Mouse (Mus musculus): ENCODE results near the gene Hmx3.

The Hmx3 gene

DNA sequence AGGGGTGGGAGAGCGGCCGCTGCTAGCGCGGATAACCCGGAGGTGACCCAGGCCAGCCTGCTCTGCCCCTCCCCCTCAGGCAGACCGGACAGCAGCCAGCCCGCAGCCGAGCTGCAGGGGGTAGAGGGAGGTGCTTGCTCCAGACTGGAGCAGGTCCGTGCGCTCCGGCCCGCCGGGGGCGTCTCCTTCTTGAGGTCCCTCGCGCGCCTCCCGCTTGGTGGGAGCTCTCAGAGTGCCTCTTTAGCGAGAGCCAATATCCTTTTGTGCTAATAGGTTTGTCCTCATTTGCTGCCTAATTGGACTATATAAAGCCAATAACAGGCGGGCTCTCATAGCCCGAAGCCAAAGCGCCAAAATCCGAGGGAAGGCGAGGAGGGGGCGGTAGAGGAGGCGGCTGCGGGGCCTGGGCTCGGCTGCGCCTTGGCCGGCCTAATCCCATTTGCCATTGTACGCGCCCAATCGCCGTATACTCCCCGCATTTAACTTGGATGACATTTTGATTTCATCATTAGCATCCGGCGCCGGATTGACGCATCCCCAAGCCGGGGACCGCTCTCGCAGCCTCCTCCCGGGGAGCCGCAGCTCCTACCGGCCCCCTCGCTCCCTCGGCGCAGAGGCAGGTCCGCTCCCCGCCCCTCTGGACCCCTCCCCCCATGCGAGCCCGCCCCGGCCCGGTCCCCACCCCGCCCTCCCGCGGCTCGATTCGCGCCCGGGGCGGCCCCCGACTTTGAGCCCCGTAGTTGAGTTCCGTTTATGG lies at the start of gene Hmx3:
Gene Hmx3, plus strand, starts transcription at position 753 of the 757 bp plus-strand sequence.
- peak; percentile 75 for DNase-seq

DNA sequence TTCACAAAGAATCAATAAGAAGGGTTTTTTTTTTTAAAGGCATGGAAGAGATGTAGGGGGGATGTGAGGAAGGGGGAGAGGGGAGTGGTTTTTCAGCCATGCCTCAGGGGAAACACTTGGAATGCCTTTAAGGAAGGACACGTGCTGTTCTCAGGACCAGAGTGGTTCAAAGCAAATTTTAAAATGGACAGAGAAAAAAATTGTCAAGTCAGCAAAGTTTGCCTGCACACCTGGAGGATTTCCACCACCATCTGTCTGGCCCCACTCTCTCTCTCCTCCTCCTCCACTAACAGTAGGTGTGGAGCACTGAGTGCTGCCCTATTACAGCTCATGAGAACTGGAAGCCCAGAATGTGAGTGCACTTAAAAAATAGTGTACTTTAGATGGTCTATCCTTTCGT lies 38.9 kb upstream of the Hmx3 start:
- DNase-seq, result no peak

DNA sequence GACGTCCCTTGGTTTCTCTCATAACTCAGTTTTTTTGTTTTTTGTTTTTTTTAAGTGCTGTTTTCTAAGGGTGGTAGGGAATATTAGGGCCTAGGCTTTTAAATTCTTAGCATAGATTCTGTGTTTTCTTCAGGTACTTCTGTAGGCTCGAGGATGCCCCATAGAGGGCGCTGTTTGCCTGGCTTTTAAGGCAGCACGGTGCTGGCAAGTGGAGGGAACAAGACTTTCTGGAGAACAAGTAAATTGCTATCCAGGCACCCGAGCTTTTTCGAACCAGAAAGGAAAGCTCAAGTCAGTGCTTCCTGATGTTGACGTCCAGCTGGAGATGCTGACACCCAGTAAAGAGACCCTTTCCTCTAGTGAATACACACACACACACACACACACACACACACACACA lies 2.7 kb upstream of the Hmx3 start:
- DNase-seq, result peak; percentile 91

GRCm38 (mm10) chr7:131541184-131542114 lies 1.2 kb upstream of the Hmx3 start:
- peak; percentile 49 for DNase-seq

DNA sequence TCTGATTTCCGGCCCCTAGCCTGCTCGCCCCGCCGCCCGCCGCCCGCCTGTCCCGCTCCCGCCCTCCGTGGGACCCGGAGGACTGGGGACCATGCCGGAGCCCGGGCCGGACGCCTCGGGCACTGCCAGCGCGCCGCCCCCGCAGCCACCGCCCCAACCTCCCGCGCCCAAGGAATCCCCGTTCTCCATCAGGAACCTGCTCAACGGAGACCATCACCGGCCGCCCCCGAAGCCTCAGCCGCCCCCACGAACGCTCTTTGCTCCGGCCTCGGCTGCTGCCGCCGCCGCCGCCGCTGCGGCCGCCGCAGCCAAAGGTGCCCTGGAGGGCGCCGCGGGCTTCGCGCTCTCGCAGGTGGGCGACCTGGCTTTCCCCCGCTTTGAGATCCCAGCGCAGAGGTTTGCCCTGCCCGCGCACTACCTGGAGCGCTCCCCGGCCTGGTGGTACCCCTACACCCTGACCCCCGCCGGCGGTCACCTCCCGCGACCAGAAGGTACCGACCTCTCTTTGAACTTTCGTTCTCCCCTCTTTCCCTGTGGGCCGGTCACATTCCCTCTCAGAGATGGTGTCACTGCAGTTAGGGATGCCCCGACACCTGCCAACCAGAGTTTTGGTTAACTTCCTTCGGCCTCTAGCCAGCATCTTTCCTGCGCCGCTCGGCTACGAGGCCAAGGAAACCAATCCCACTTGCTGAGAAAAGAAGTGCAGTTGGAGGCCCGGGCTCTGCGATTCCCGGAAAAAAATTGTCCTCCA lies 380 bp downstream of the Hmx3 start:
- peak; percentile 48 for DNase-seq

DNA sequence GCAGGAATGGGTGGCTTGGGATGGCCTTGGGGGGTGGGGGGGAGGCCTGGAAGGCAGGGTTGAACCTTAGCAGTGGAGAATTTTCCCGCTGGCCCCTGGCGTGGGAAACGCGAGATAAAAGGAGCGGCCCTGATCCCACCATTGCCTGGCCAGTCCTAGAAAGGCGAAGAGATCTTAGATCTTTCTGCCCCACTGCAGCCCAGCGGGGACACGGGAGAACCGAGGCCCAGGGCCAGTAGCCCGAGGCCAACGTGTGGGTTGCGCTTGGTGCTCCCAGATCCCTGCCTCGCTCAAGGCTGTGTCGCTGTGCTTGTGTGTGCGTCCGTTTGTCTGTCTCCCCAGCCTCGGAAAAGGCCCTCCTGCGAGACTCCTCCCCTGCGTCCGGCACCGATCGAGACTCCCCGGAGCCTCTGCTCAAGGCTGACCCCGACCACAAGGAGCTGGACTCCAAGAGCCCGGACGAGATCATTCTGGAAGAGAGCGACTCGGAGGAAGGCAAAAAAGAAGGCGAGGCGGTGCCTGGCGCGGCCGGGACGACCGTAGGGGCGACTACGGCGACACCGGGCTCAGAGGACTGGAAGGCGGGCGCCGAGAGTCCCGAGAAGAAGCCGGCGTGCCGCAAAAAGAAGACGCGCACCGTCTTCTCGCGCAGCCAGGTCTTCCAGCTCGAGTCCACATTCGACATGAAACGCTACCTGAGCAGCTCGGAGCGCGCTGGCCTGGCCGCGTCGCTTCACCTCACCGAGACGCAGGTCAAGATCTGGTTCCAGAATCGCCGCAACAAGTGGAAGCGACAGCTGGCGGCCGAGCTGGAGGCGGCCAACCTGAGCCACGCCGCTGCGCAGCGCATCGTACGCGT lies 1.2 kb downstream of the Hmx3 start:
- peak; percentile 62 for DNase-seq

- DNase-seq, result no peak
Measured at GRCm38 (mm10) chr7:131544871-131545270, 2.2 kb downstream of the Hmx3 start.

DNA sequence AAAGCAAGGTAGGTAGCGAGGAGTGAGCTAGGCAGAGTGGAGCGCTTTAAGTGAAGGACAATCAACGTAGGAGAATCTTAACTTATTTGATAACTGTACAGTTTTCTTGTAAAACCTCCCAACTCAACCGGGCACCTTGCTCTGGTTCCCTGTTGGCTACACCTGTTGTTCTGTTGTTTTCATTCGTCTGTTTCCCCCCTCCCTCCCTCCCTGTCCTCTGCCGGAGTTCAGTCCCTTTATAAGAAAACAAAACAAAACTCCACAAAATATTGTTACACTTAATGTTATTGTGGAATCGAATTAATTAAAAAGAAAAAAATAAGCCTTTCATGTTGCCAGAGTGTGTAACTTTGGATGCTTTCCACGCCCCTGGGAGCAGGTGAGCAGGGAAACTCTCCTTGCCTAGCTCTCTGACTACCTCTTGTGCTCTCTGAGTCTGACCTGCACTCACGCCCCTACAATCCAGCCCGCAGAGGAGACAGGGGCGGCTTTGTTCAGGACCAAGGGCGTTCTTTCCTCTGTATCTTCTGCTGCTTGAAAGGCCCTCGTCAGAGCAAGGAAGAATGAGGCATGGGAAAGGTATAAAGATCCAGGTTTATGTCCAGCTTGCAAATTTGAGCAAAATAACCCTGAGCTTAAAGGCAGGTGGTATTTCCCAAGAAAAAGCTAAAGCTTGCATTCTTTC lies 3.2 kb downstream of the Hmx3 start:
- DNase-seq, result peak; percentile 33

DNA sequence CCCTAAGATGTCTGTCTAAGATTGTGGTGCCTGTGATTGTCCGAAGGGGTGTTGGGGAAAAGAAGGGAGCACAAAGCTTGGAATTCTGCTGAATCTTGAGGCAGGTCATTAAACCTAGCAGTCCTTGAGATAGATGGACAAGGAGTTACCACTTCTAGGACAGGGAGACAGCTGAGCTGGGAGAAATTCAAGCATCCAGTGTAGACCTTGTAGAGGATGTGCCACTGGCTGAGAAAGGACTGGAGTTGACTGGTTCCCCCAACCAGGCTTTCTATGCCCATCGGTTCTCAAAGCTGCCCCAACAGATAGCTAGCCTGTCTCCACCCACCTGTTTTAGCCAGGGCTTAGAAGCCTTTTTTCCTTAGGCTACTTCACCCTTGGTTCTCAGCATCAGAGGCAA lies 3.8 kb downstream of the Hmx3 start:
- no peak for DNase-seq

DNA sequence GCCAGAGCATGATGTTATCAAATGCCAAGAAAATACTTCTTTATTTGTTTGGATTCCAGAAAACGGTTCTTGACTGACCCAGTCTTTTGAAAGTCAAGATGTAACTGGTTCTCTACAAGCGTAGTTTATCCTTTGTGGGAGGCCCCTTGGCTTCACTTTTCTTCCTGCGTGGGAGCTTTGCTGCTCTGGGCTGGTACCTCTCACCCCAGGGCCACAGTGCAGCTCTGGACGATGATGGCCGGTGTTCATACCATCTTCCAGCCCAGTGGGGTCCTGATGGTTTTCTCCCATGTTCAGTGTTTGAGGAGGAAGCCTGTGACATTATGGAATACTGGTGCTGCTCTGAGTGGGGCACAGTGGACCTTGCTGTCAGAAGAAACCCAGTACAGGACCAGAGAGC lies 4.8 kb downstream of the Hmx3 start:
- no peak for DNase-seq

DNA sequence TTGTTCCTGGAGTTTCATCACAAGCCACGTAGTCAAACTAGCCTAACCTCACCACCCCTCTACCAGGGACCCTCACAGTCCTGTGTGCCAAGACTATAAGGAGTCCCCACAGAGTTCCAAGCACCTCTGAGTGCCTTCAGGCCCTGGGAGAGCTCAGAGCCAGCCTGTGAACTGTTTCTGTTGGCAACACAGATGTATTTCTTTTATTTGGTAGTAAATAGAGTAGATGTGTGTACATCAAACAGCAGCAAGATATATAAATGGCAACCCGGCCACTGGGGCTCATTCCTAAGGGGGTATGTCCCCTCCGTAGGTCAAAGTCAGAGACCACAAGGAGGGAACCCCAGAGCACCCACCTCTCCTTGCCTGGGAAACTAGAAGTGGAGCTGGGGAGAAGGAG lies 5.8 kb downstream of the Hmx3 start, which contains the start of gene Hmx2:
Gene Hmx2, plus strand, starts transcription at position 301 of the 400 bp plus-strand sequence.
- DNase-seq, result no peak

GRCm38 (mm10) chr7:131551471-131551870 lies 8.8 kb downstream of the Hmx3 start:
- DNase-seq, result no peak

DNA sequence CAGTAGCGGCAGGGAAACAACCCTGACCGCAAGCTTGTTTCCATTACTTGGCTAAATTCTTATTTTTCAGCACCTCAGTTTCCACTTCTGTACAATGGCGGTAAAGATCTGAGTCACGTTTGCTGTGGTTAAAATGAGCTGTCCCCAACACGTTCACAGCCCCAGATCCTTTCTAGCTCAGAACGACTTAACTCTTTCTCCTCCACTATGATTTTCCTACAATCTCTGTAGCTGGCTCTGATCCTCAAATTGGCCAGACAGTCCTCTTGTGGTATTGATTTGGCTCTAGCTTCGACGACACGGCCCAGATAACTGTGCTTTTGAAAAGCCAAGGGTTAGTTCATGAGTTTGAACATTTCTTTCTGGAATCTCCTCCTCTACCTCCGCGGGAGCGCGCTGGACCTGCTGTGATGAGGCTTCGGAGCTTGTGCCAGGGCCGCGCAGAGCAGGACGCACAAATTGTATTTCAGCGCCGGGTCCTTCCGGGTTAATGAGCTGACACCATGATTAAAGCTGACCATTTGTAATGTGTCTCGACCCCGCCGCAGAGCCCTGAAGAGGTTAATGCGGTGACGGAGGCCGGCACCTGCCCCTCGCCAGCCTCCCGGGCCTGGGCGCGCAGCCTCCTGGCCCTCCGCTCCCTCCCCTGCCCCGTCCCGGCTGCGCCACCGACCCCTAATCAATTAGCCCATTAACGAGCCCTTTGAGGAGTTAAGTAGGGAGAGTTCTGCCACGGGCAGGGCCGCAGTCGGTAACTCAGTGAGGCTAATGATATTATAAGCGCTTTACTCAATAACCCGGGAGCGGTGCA lies 9.5 kb downstream of the Hmx3 start:
- peak; percentile 58 for DNase-seq

DNA sequence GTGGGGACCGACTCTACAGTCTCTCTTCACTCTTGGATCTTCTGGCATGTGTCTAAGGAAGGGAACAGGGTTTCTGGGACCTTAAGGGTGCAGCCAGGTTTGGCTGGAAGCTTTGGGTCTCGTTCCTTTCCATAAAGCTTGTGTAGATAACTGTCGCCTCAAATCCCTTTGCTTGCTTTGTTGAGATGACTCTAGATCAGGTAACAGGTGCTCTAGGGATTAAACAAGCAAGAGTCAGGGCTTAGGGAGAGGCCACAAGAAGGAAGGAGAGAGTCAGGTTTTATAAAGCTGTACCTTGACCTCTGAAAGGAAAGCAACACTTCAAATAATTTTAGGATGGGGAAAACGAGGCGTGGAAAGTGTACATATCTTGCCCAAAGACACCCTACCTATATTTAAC lies 10.1 kb downstream of the Hmx3 start:
- DNase-seq, result no peak

DNA sequence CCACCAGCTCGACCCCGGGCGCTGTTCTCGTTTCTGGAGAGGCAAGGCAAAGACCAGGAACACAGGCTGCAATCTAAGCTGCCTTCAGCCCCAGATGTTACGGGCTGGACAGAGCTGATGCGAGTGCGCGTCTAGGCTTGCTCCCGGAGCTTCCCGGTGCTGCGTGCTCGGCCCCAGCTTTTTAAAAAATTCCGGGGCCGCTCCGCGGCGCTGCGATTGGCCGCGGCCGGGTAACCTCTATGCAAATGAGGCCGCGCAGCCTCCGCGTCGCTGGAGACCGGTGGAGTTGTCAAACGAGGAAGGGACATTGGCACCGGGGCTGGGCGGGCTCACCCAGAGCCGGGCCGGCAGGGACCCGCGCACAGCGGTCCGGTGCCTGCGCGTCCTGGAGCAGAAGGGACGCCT lies 11.1 kb downstream of the Hmx3 start:
- DNase-seq, result peak; percentile 80

GRCm38 (mm10) chr7:131554341-131555180 lies 11.9 kb downstream of the Hmx3 start:
- DNase-seq, result peak; percentile 48

GRCm38 (mm10) chr7:131555301-131556081 lies 12.8 kb downstream of the Hmx3 start:
- peak; percentile 68 for DNase-seq

DNA sequence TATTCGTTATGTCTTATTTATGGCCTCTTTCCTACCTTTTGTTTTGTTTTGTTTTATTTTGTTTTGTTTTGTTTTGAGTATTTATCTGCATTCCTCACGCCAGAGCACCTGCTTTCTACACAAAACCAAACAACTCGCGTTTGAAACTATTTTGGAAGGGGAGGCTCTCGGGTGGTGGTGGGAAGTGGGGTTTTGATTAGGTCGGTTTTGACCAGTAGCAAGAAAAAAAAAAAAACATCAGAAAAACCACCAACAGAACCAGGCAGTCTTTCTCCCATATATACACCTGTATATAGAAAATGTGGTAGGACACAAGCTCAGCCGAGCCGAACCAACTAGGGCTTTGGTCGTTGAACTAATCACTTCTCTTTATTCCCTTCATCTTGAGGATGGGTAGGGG lies 13.4 kb downstream of the Hmx3 start:
- DNase-seq, result peak; percentile 20
